Mouse (Mus musculus) MEL (cell line): ENCODE data around the gene Emg1. TPM values are rescaled to one million over a fixed set of nuclear protein-coding genes. Genes with fewer than 3 reads are reported as not detected.

Source experiments
- DNase-seq: peaks from one replicate; pipeline ENCODE4 v3.0.0; 2011; ENCODE audit warnings: low read depth, low spot score
- H3K27ac ChIP-seq: 2 replicates; pipeline ENCODE4 v1.5.1; 2012; ENCODE audit warnings: low read depth, mild to moderate bottlenecking, control low read depth, low read length, moderate library complexity; ENCODE audit not compliant: control insufficient read depth
- H3K27me3 ChIP-seq, 2 experiments: fragments of 150-350 bp in 1 of 2; sonication (generic) in 1 of 2; 2 replicates each; pipeline ENCODE4 v1.6.1; 2012; ENCODE audit warnings: low read length in 2 of 2, mild to moderate bottlenecking in 2 of 2, improper control_type of control experiment in 1 of 2, moderate library complexity in 1 of 2; ENCODE audit not compliant: insufficient read depth in 2 of 2, control insufficient read depth in 1 of 2
- H3K36me3 ChIP-seq, 2 experiments: 2 replicates each; pipeline ENCODE4 v1.6.1; 2012 to 2014; ENCODE audit warnings: low read length in 2 of 2, improper control_type of control experiment in 1 of 2, inconsistent platforms in 1 of 2, mild to moderate bottlenecking in 1 of 2; ENCODE audit not compliant: insufficient read depth in 2 of 2, control insufficient read depth in 1 of 2
- H3K4me1 ChIP-seq, 2 experiments: fragments of 150-350 bp in 1 of 2; sonication (generic) in 1 of 2; 2 replicates each; pipeline ENCODE4 v1.6.1; 2012; ENCODE audit warnings: low read length in 2 of 2, improper control_type of control experiment in 1 of 2, mild to moderate bottlenecking in 1 of 2; ENCODE audit not compliant: insufficient read depth in 2 of 2, control insufficient read depth in 1 of 2
- H3K4me3 ChIP-seq, 2 experiments: fragments of 150-350 bp in 1 of 2; sonication (generic) in 1 of 2; 2 replicates each; pipeline ENCODE4 v1.5.1; 2012; ENCODE audit warnings: low read depth in 2 of 2, low read length in 2 of 2, mild to moderate bottlenecking in 2 of 2, moderate library complexity in 2 of 2, control low read depth in 1 of 2, improper control_type of control experiment in 1 of 2; ENCODE audit not compliant: control insufficient read depth in 1 of 2, insufficient read depth in 1 of 2
- H3K79me2 ChIP-seq: 2 replicates; pipeline ENCODE4 v1.6.1; 2012; ENCODE audit warnings: mild to moderate bottlenecking, low read length, moderate library complexity; ENCODE audit not compliant: control insufficient read depth, poor library complexity, insufficient read depth
- H3K9ac ChIP-seq: 2 replicates; pipeline ENCODE4 v1.6.1; 2012; ENCODE audit warnings: low read depth, mild to moderate bottlenecking, control low read depth, low read length, moderate library complexity; ENCODE audit not compliant: control insufficient read depth, poor library complexity, severe bottlenecking
- H3K9me3 ChIP-seq: fragments of 150-350 bp; sonication (generic); replicated peaks from 2 replicates; pipeline ENCODE4 v1.6.1; 2012; ENCODE audit warnings: mild to moderate bottlenecking, low read length, improper control_type of control experiment, moderate library complexity; ENCODE audit not compliant: insufficient read depth
- BHLHE40 ChIP-seq: IDR thresholded peaks from 2 replicates; pipeline ENCODE4 v1.6.1; 2012; ENCODE audit warnings: low read depth, mild to moderate bottlenecking, inconsistent platforms, low read length, improper control_type of control experiment, borderline replicate concordance
- CHD1 ChIP-seq: IDR thresholded peaks from 2 replicates; pipeline ENCODE4 v1.6.1; 2012; ENCODE audit warnings: low read depth, mild to moderate bottlenecking, inconsistent platforms, low read length, improper control_type of control experiment
- CHD2 ChIP-seq: IDR thresholded peaks from 2 replicates; pipeline ENCODE4 v1.6.1; 2011; ENCODE audit warnings: low read length, improper control_type of control experiment
- CTCF ChIP-seq, 3 experiments: IDR thresholded peaks in 2 of 3; conservative IDR thresholded peaks in 1 of 3; 2 replicates each; pipeline ENCODE4 v1.5.1; 2011 to 2012; ENCODE audit warnings: low read length in 3 of 3, low read depth in 2 of 3, mild to moderate bottlenecking in 2 of 3, improper control_type of control experiment in 1 of 3, inconsistent platforms in 1 of 3, mixed read lengths in 1 of 3, moderate library complexity in 1 of 3; ENCODE audit not compliant: control insufficient read depth in 1 of 3, insufficient read depth in 1 of 3, poor library complexity in 1 of 3, severe bottlenecking in 1 of 3
- E2F4 ChIP-seq: IDR thresholded peaks from 2 replicates; pipeline ENCODE4 v1.6.1; 2011; ENCODE audit warnings: low read depth, low read length, improper control_type of control experiment, borderline replicate concordance
- ELF1 ChIP-seq: IDR thresholded peaks from 2 replicates; pipeline ENCODE4 v1.6.1; 2014; ENCODE audit warnings: low read depth, mild to moderate bottlenecking, inconsistent platforms, low read length, improper control_type of control experiment, moderate library complexity
- EP300 ChIP-seq, 2 experiments: IDR thresholded peaks; 2 replicates each; pipeline ENCODE4 v1.6.1; 2011; ENCODE audit warnings: improper control_type of control experiment in 2 of 2, low read length in 2 of 2, low read depth in 1 of 2, mild to moderate bottlenecking in 1 of 2
- ETS1 ChIP-seq: IDR thresholded peaks from 2 replicates; pipeline ENCODE4 v1.6.1; 2012; ENCODE audit warnings: low read depth, mild to moderate bottlenecking, inconsistent platforms, low read length, improper control_type of control experiment, moderate library complexity
- GABPA ChIP-seq: IDR thresholded peaks from 2 replicates; pipeline ENCODE4 v1.6.1; 2012; ENCODE audit warnings: low read depth, mild to moderate bottlenecking, inconsistent platforms, low read length, improper control_type of control experiment, moderate library complexity
- GATA1 ChIP-seq: IDR thresholded peaks from 2 replicates; pipeline ENCODE4 v1.6.1; 2011; ENCODE audit warnings: low read depth, low read length, improper control_type of control experiment
- HCFC1 ChIP-seq: IDR thresholded peaks from 2 replicates; pipeline ENCODE4 v1.6.1; 2012; ENCODE audit warnings: low read depth, mild to moderate bottlenecking, inconsistent platforms, low read length, improper control_type of control experiment, moderate library complexity
- JUND ChIP-seq: IDR thresholded peaks from 2 replicates; pipeline ENCODE4 v1.6.1; 2011; ENCODE audit warnings: low read depth, mild to moderate bottlenecking, improper control_type of control experiment, low read length
- KAT2A ChIP-seq: conservative IDR thresholded peaks from 2 replicates; pipeline ENCODE4 v1.6.1; 2012; ENCODE audit warnings: low read depth, low read length, improper control_type of control experiment, inconsistent platforms
- MAX ChIP-seq: IDR thresholded peaks from 2 replicates; pipeline ENCODE4 v1.6.1; 2011; ENCODE audit warnings: low read length, improper control_type of control experiment
- MAZ ChIP-seq: IDR thresholded peaks from 2 replicates; pipeline ENCODE4 v1.6.1; 2012; ENCODE audit warnings: low read depth, mild to moderate bottlenecking, inconsistent platforms, low read length, improper control_type of control experiment
- MEF2A ChIP-seq: IDR thresholded peaks from 2 replicates; pipeline ENCODE4 v1.6.1; 2014; ENCODE audit warnings: low read depth, mild to moderate bottlenecking, inconsistent platforms, low read length, improper control_type of control experiment; ENCODE audit not compliant: poor library complexity, insufficient replicate concordance, severe bottlenecking; ENCODE audit errors: extremely low read depth
- MXI1 ChIP-seq: IDR thresholded peaks from 2 replicates; pipeline ENCODE4 v1.6.1; 2011; ENCODE audit warnings: mild to moderate bottlenecking, low read depth, low read length, improper control_type of control experiment
- MYC ChIP-seq: IDR thresholded peaks from 2 replicates; pipeline ENCODE4 v1.6.1; 2011; ENCODE audit warnings: low read depth, mild to moderate bottlenecking, low read length, improper control_type of control experiment, moderate library complexity
- NELFE ChIP-seq: IDR thresholded peaks from 2 replicates; pipeline ENCODE4 v1.6.1; 2011; ENCODE audit warnings: low read depth, low read length, improper control_type of control experiment
- NRF1 ChIP-seq: IDR thresholded peaks from 2 replicates; pipeline ENCODE4 v1.6.1; 2014; ENCODE audit warnings: low read depth, mild to moderate bottlenecking, inconsistent platforms, low read length, improper control_type of control experiment, moderate library complexity; ENCODE audit not compliant: poor library complexity, insufficient read depth, severe bottlenecking
- POLR2AphosphoS2 ChIP-seq: IDR thresholded peaks from 2 replicates; pipeline ENCODE4 v1.6.1; 2011; ENCODE audit warnings: low read length, improper control_type of control experiment
- POLR2AphosphoS5 ChIP-seq: IDR thresholded peaks from 2 replicates; pipeline ENCODE4 v1.6.1; 2012; ENCODE audit warnings: low read depth, borderline replicate concordance, mild to moderate bottlenecking, inconsistent platforms, low read length, moderate library complexity, mixed read lengths
- RCOR1 ChIP-seq: IDR thresholded peaks from 2 replicates; pipeline ENCODE4 v1.6.1; 2012; ENCODE audit warnings: low read depth, mild to moderate bottlenecking, inconsistent platforms, low read length, improper control_type of control experiment
- SIN3A ChIP-seq: IDR thresholded peaks from 2 replicates; pipeline ENCODE4 v1.6.1; 2012; ENCODE audit warnings: low read length, improper control_type of control experiment, inconsistent platforms
- SMC3 ChIP-seq: IDR thresholded peaks from 2 replicates; pipeline ENCODE4 v1.6.1; 2011; ENCODE audit warnings: low read depth, low read length, improper control_type of control experiment
- TAL1 ChIP-seq: IDR thresholded peaks from 2 replicates; pipeline ENCODE4 v1.6.1; 2012; ENCODE audit warnings: mild to moderate bottlenecking, inconsistent platforms, low read length, moderate library complexity, mixed read lengths
- TBP ChIP-seq: IDR thresholded peaks from 2 replicates; pipeline ENCODE4 v1.8.0; 2011; ENCODE audit warnings: low read depth, low read length, improper control_type of control experiment
- TCF12 ChIP-seq: IDR thresholded peaks from 2 replicates; pipeline ENCODE4 v1.6.1; 2014; ENCODE audit warnings: low read depth, mild to moderate bottlenecking, inconsistent platforms, low read length, improper control_type of control experiment, moderate library complexity
- UBTF ChIP-seq: IDR thresholded peaks from 2 replicates; pipeline ENCODE4 v1.6.1; 2012; ENCODE audit warnings: low read depth, mild to moderate bottlenecking, inconsistent platforms, low read length, improper control_type of control experiment, moderate library complexity, borderline replicate concordance; ENCODE audit not compliant: insufficient read depth
- USF1 ChIP-seq: IDR thresholded peaks from 2 replicates; pipeline ENCODE4 v1.6.1; 2014; ENCODE audit warnings: low read depth, mild to moderate bottlenecking, inconsistent platforms, low read length, improper control_type of control experiment, moderate library complexity
- USF2 ChIP-seq, 2 experiments: IDR thresholded peaks; 2 replicates each; pipeline ENCODE4 v1.6.1; 2011 to 2012; ENCODE audit warnings: improper control_type of control experiment in 2 of 2, low read length in 2 of 2, borderline replicate concordance in 1 of 2, inconsistent platforms in 1 of 2, low read depth in 1 of 2, mild to moderate bottlenecking in 1 of 2; ENCODE audit not compliant: insufficient read depth in 1 of 2
- ZC3H11A ChIP-seq: IDR thresholded peaks from 2 replicates; pipeline ENCODE4 v1.6.1; 2012; ENCODE audit warnings: low read depth, mild to moderate bottlenecking, inconsistent platforms, low read length, improper control_type of control experiment
- ZKSCAN1 ChIP-seq: IDR thresholded peaks from 2 replicates; pipeline ENCODE4 v1.6.1; 2012; ENCODE audit warnings: low read depth, mild to moderate bottlenecking, inconsistent platforms, low read length, improper control_type of control experiment, moderate library complexity
- ZMIZ1 ChIP-seq: IDR thresholded peaks from 2 replicates; pipeline ENCODE4 v1.6.1; 2012; ENCODE audit warnings: low read depth, mild to moderate bottlenecking, inconsistent platforms, low read length, improper control_type of control experiment, moderate library complexity
- ZNF384 ChIP-seq: IDR thresholded peaks from 2 replicates; pipeline ENCODE4 v1.6.1; 2012; ENCODE audit warnings: low read depth, mild to moderate bottlenecking, inconsistent platforms, low read length, improper control_type of control experiment
- polyA plus RNA-seq, 2 experiments: library from polyadenylated mRNA; stranded (reverse) in 1 of 2; unstranded in 1 of 2; fragments of >175 nt in 1 of 2; fragments of >200 nt in 1 of 2; gene quantifications; 2 replicates each; pipeline versions ENCODE4 v1.2.1 to v1.2.4; 2012; ENCODE audit warnings: low replicate concordance in 2 of 2, low read depth in 1 of 2; ENCODE audit not compliant: insufficient read length in 2 of 2, insufficient read depth in 1 of 2, missing spikeins in 1 of 2
- total RNA-seq: library from RNA; depleted of rRNA; stranded (reverse); fragments of 300-350 nt; gene quantifications from 2 replicates; pipeline ENCODE4 v1.2.3, GENCODE M21; 2012

Gene Emg1
- total and polyA plus RNA-seq, 3 experiments = 346 to 391 TPM; not detected in 1

DNA sequence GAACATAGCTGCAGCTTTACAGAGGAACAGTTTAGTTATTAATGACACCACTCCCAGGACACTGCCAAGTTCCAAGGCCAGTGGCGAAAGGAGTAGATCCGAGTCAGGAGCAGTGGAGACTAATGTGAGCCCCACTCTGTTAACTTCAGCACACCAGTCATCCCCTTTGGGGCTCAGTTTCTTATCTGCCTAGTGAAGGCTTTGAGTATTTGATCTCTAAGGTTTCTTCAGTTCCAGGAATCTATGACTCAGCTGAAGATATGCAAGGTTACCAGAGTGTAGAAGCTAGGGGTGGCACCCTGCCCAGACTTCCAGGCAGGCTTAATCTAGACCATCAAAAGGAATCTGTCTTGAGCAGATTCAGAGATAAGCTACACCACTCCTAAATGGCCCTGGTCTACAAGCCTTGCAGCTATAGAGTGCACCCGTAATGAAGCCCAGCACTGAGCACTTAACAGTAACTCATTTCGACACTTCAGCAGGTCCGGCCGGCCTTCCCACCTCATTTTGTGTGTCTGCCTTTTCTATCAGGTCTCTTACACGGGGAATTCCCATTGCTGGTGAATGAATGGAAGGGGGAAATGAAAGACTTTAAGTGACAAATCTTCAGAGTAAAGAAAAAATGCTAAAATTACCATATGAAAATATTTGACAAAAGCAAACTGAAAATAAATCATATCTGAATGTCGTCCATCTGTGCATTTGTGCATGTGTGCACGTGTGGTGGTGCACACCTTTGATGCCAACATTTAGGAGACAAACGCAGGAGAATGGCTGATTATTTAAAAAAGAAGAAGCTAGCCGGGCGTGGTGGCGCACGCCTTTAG is 28.2 kb downstream of the Emg1 start:
- Histone ChIP-seq H3K4me1 (peaks cover 49 to 68% of the 10 kb centered on the region in 2 experiments), H3K36me3 (peaks cover 7 to 67% of the 10 kb centered on the region in 2 experiments; a peak in 3 of 4 replicates), H3K79me2 (peaks cover 34% of the 10 kb centered on the region), H3K9ac (peak overlapping the region; percentile 58), H3K27ac (peak overlapping the region; percentile 96), H3K27me3 (no peaks in the 10 kb centered on the region), H3K9me3 (no peaks in the 10 kb centered on the region), H3K4me3 (no peak overlapping the region; a peak in 1 of 4 replicates)
- peak; percentile 88 for DNase-seq
- TF ChIP-seq HCFC1 = no peak
- no peak for TF ChIP-seq ELF1
- TF ChIP-seq POLR2AphosphoS5 = no peak
- no peak for TF ChIP-seq KAT2A
- peak; percentile 89 for TF ChIP-seq SIN3A
- TF ChIP-seq NRF1 = no peak
- TF ChIP-seq ETS1 = peak; percentile 97
- TF ChIP-seq USF1 = no peak
- no peak for TF ChIP-seq CTCF (IDR thresholded peaks at IDR 0.05 in 2 of 3, conservative IDR thresholded peaks at IDR 0.05 in 1 of 3; ENCODE audit: control insufficient read depth in 1 of 3, insufficient read depth in 1 of 3, low read depth in 2 of 3, low read length in 3 of 3, poor library complexity in 1 of 3, severe bottlenecking in 1 of 3)
- TF ChIP-seq JUND = peak; percentile 95
- no peak for TF ChIP-seq UBTF
- no peak for TF ChIP-seq CHD1
- no peak; the same call in 1 of the 2 replicates for TF ChIP-seq NELFE
- 0 out of 2 replicates have a peak, but pooled peaks have one; percentile 68 for TF ChIP-seq TBP
- TF ChIP-seq USF2 (IDR thresholded peaks at IDR 0.05; ENCODE audit: borderline replicate concordance in 1 of 2, insufficient read depth in 1 of 2, low read depth in 1 of 2, low read length in 2 of 2) = no peak
- TF ChIP-seq TAL1 = peak; percentile 68
- TF ChIP-seq E2F4 = no peak
- TF ChIP-seq ZKSCAN1 = no peak
- peak; percentile 58; the same call in 1 of the 2 replicates for TF ChIP-seq BHLHE40
- peak; percentile 64 for TF ChIP-seq ZNF384
- 0 out of 2 replicates have a peak, but pooled peaks have one; percentile 26 for TF ChIP-seq ZC3H11A
- TF ChIP-seq MYC = no peak
- no peak; the same call in 1 of the 2 replicates for TF ChIP-seq MAZ
- TF ChIP-seq MAX = peak; percentile 52
- TF ChIP-seq MEF2A = no peak
- no peak for TF ChIP-seq POLR2AphosphoS2
- TF ChIP-seq MXI1 = no peak
- TF ChIP-seq EP300 (IDR thresholded peaks at IDR 0.05; ENCODE audit: low read depth in 1 of 2, low read length in 2 of 2) = peak; percentile 97
- peak; percentile 61 for TF ChIP-seq GABPA
- peak; percentile 98 for TF ChIP-seq GATA1
- TF ChIP-seq CHD2 = no peak; the same call in 1 of the 2 replicates
- no peak for TF ChIP-seq SMC3
- TF ChIP-seq ZMIZ1 = no peak
- TF ChIP-seq TCF12 = peak; percentile 88
- TF ChIP-seq RCOR1 = peak; percentile 94
